Mouse (Mus musculus) adipose tissue, adult 10 weeks (tissue): ENCODE data around the gene Crct1. TPM values are rescaled to one million over a fixed set of nuclear protein-coding genes. Genes with fewer than 3 reads are reported as not detected.

ENCODE experiments used
- polyA plus RNA-seq: library from polyadenylated mRNA; stranded (reverse); fragments of 350-450 nt; fragmentation: Illumina TruSeq; extraction: RNeasy Lipid Tissue Mini Kit (QIAGEN cat#74804); gene quantifications from one replicate; pipeline ENCODE4 v1.2.3, GENCODE M21; 2014; ENCODE audit warnings: low read depth, low replicate concordance

The Crct1 gene
- polyA plus RNA-seq = not detected

DNA sequence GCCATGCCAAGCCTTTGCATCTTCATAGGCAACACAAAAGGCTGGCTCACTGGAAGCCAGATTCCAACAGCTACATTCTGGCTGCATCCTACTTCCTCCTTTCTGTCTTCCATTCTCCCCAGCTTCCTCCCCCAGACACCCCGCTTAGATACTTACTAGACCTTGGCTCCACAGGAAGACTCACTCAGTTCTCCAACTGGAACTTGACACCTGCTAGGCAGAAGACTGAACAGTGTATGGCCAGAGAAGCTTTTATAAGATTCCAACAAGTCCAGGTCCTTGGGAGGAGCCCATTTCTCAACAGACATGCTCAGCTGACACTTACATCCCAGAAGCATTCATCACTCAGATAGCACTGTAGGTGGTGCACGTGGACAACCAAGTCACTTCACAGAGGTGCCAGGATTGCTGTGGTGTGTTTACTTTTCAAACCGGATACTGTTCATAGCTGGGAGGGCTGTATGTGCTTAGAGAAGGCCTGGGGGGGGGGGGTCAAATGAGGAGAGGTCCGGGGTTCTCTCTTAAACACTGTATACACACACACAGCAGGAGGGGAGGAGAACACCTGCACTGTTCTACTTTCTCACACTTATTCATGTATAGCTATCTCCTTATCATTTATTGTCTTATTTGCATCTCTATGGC is at the start of gene Crct1:
Crct1 (minus strand) TSS at position 228 of the 645 bp plus-strand sequence.

DNA sequence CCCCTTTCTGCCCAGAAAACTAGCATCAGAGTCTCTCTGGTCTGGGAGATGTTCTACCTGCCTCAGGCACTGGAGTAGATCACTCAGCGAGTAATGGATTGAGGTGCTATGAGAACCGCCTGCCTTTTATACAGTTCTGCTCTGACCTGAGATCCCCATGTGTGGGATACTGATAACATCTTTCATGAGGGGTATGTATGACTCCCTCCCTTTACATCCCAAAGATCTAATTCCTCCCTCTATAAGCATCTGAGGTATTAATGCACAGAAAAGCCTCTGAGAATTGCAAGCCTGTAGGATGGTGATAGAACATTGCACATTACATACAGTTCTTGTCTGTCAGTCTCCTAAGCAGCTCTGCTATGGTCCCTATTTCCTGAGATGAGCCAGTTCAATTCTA is 3.5 kb upstream of the Crct1 start, which contains the start of gene Lce1m:
Lce1m (minus strand) TSS at position 101 of the 400 bp plus-strand sequence.

DNA sequence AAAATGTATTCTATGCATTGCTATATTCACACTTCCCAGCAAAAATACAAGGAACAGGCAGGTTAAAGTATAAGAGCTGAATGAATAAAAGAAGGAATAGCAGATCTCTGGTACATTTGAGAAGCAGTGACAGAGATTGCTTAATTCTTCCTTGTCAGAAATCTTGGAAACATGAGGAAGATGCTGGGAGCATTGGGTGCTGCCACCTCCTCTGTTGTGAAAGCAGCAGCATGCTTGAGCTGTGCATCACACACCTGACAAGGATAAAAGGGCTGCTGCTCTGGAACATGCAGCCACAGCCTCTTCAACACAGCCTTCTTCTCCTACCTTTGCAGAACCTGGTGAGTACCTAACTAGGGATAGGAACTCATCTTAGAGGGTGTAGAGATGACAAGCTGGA is 23.6 kb downstream of the Crct1 start, which contains the start of gene Lce3f:
Lce3f (plus strand) TSS at position 301 of the 400 bp plus-strand sequence.

DNA sequence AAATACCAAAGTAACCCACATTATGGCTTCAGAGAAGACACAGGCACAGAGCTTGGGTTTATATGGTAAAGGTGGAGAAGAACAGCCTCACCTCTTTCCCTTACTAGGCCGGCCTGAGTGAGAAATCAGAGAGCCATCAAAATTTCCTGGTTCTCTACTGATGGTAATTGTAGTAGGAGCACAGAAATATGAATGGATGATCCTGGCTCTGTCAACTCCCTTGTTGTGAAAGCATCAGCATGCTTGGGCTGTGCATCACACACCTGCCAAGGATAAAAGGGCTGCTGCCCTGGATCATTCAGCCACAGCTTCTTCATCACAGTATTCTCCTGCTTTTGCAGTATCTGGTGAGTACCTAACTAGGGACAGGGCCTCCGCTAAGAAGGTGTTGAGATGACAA is 48.7 kb downstream of the Crct1 start, which contains the start of gene Lce3e:
Lce3e (plus strand) TSS at position 301 of the 400 bp plus-strand sequence.

Other genes starting within 250 kb of the Crct1 start
- not detected for gene Lce1i, start 236.8 kb downstream of the Crct1 start, polyA plus RNA-seq
- not detected for gene Lce1j, start 225.2 kb downstream of the Crct1 start, polyA plus RNA-seq
- gene Lce1k, start 207.8 kb downstream of the Crct1 start, polyA plus RNA-seq = not detected
- not detected for gene Kprp, start 188.4 kb downstream of the Crct1 start, polyA plus RNA-seq
- not detected for gene Lce1l, start 164.4 kb downstream of the Crct1 start, polyA plus RNA-seq
- gene 2310050C09Rik, start 145.5 kb downstream of the Crct1 start, polyA plus RNA-seq = not detected
- gene Lce3a, start 89.5 kb downstream of the Crct1 start, polyA plus RNA-seq = not detected
- not detected for gene Lce3b, start 82.7 kb downstream of the Crct1 start, polyA plus RNA-seq
- gene Lce3c, start 71.2 kb downstream of the Crct1 start, polyA plus RNA-seq = not detected
- not detected for gene Lce3d, start 58.3 kb downstream of the Crct1 start, polyA plus RNA-seq
- gene Lce3e, start 48.6 kb downstream of the Crct1 start, polyA plus RNA-seq = not detected
- not detected for gene Lce3f, start 23.5 kb downstream of the Crct1 start, polyA plus RNA-seq
- gene Lce1m, start 3.4 kb upstream of the Crct1 start, polyA plus RNA-seq = not detected
- gene Gm4858, start 53.1 kb upstream of the Crct1 start, polyA plus RNA-seq = not detected
- not detected for gene Crnn, start 129.1 kb upstream of the Crct1 start, polyA plus RNA-seq
- not detected for gene Flg2, start 181.6 kb upstream of the Crct1 start, polyA plus RNA-seq